Mouse (Mus musculus) ES-Bruce4 (cell line): ENCODE data around the gene Poc1b. TPM values are rescaled to one million over a fixed set of nuclear protein-coding genes. Genes with fewer than 3 reads are reported as not detected.
A peak's percentile ranks its signal among the peaks of the same experiment; 100 is the strongest.
"Not testable (repeated sequence)": the region's sequence is repeated elsewhere in the genome, so short reads cannot be mapped to it uniquely, and the experiment has no call there.

Source experiments
- H3K27ac ChIP-seq: 2 replicates; pipeline ENCODE4 v1.5.1; 2012; ENCODE audit warnings: low read length, inconsistent platforms; ENCODE audit not compliant: insufficient read depth
- H3K27me3 ChIP-seq: 2 replicates; pipeline ENCODE4 v1.6.1; 2012; ENCODE audit warnings: mild to moderate bottlenecking, low read length, inconsistent platforms; ENCODE audit not compliant: control insufficient read depth, poor library complexity, insufficient read depth, severe bottlenecking
- H3K36me3 ChIP-seq: 2 replicates; pipeline ENCODE4 v1.6.1; 2012; ENCODE audit warnings: inconsistent platforms, mild to moderate bottlenecking, low read length, moderate library complexity; ENCODE audit not compliant: control insufficient read depth, poor library complexity, insufficient read depth, severe bottlenecking
- H3K4me1 ChIP-seq: one replicate; pipeline ENCODE4 v1.8.1; 2011; ENCODE audit warnings: low read length; ENCODE audit not compliant: control insufficient read depth, insufficient read depth
- H3K4me3 ChIP-seq: 2 replicates; pipeline ENCODE4 v1.5.1; 2011; ENCODE audit warnings: low read depth, mild to moderate bottlenecking, low read length
- H3K9ac ChIP-seq: 2 replicates; pipeline ENCODE4 v1.6.1; 2012; ENCODE audit warnings: low read depth, mild to moderate bottlenecking, inconsistent platforms; ENCODE audit not compliant: poor library complexity, severe bottlenecking
- H3K9me3 ChIP-seq: replicated peaks from 2 replicates; pipeline ENCODE4 v1.6.1; 2012; ENCODE audit warnings: mild to moderate bottlenecking, low read length, inconsistent platforms; ENCODE audit not compliant: control insufficient read depth, poor library complexity, insufficient read depth, severe bottlenecking
- CTCF ChIP-seq: IDR thresholded peaks from one replicate; pipeline ENCODE4 v1.8.1; 2011; ENCODE audit warnings: low read depth, low read length
- EP300 ChIP-seq: IDR thresholded peaks from 2 replicates; pipeline ENCODE4 v1.6.1; 2011; ENCODE audit warnings: low read depth, low read length; ENCODE audit not compliant: insufficient read depth
- POLR2A ChIP-seq: IDR thresholded peaks from one replicate; pipeline ENCODE4 v1.8.1; 2011; ENCODE audit warnings: low read length; ENCODE audit not compliant: insufficient read depth
- polyA plus RNA-seq: library from polyadenylated mRNA; stranded (reverse); fragments of >200 nt; gene quantifications from 2 replicates; pipeline ENCODE4 v1.2.4, GENCODE M21; 2011; ENCODE audit warnings: low read depth; ENCODE audit not compliant: missing spikeins, insufficient read depth, insufficient read length

Poc1b gene
- polyA plus RNA-seq, 1 experiment, result 17.8 TPM

GRCm38 (mm10) chr10:99156808-99157207, 50.0 kb downstream of the Poc1b start:
- no peak overlapping the region for H3K9ac ChIP-seq
- H3K27ac ChIP-seq, result no peak overlapping the region
- H3K4me1 ChIP-seq, result no peaks in the 10 kb centered on the region
- H3K9me3 ChIP-seq, result no peaks in the 10 kb centered on the region
- TF ChIP-seq CTCF, result no peak
- no peak for TF ChIP-seq EP300
- no peaks in the 10 kb centered on the region for H3K27me3 ChIP-seq
- no peak overlapping the region for H3K4me3 ChIP-seq
- H3K36me3 ChIP-seq, result no peaks in the 10 kb centered on the region

GRCm38 (mm10) chr10:99157697-99158096, 50.9 kb downstream of the Poc1b start:
- not testable (repeated sequence) for H3K9ac ChIP-seq, H3K4me3 ChIP-seq, H3K36me3 ChIP-seq, H3K9me3 ChIP-seq, H3K4me1 ChIP-seq, H3K27me3 ChIP-seq, H3K27ac ChIP-seq

- TF ChIP-seq POLR2A (no peak), CTCF (peak; percentile 48), EP300 (no peak)
- Histone ChIP-seq H3K36me3 (no peaks in the 10 kb centered on the region), H3K27ac (no peak overlapping the region), H3K4me3 (no peak overlapping the region), H3K9me3 (no peaks in the 10 kb centered on the region), H3K27me3 (no peaks in the 10 kb centered on the region), H3K9ac (no peak overlapping the region), H3K4me1 (no peaks in the 10 kb centered on the region)
These were observed 55.2 kb downstream of the Poc1b start for GRCm38 (mm10) chr10:99161987-99162582.

- Histone ChIP-seq H3K4me1 (no peaks in the 10 kb centered on the region), H3K27me3 (no peaks in the 10 kb centered on the region), H3K9me3 (no peaks in the 10 kb centered on the region), H3K9ac (no peak overlapping the region), H3K27ac (no peak overlapping the region), H3K4me3 (no peak overlapping the region), H3K36me3 (no peaks in the 10 kb centered on the region)
- no peak for TF ChIP-seq EP300
- no peak for TF ChIP-seq POLR2A
- TF ChIP-seq CTCF, result no peak
These were observed 56.2 kb downstream of the Poc1b start for GRCm38 (mm10) chr10:99163002-99163401.

GRCm38 (mm10) chr10:99164871-99165477, 58.1 kb downstream of the Poc1b start:
- no peaks in the 10 kb centered on the region for H3K27me3 ChIP-seq
- H3K4me3 ChIP-seq, result no peak overlapping the region
- no peaks in the 10 kb centered on the region for H3K4me1 ChIP-seq
- H3K27ac ChIP-seq, result no peak overlapping the region
- no peak overlapping the region for H3K9ac ChIP-seq
- H3K9me3 ChIP-seq, result no peaks in the 10 kb centered on the region
- no peak for TF ChIP-seq CTCF
- TF ChIP-seq POLR2A, result no peak
- no peak for TF ChIP-seq EP300
- H3K36me3 ChIP-seq, result no peaks in the 10 kb centered on the region

- Histone ChIP-seq H3K4me3 (no peak overlapping the region), H3K27ac (no peak overlapping the region), H3K4me1 (no peaks in the 10 kb centered on the region), H3K27me3 (no peaks in the 10 kb centered on the region), H3K9ac (no peak overlapping the region), H3K9me3 (no peaks in the 10 kb centered on the region), H3K36me3 (no peaks in the 10 kb centered on the region)
- TF ChIP-seq POLR2A, result no peak
- TF ChIP-seq CTCF, result no peak
- no peak for TF ChIP-seq EP300
These were observed 59.0 kb downstream of the Poc1b start for GRCm38 (mm10) chr10:99165751-99166282.
